Mouse (Mus musculus): ENCODE results near the gene Glb1l2.

DNA sequence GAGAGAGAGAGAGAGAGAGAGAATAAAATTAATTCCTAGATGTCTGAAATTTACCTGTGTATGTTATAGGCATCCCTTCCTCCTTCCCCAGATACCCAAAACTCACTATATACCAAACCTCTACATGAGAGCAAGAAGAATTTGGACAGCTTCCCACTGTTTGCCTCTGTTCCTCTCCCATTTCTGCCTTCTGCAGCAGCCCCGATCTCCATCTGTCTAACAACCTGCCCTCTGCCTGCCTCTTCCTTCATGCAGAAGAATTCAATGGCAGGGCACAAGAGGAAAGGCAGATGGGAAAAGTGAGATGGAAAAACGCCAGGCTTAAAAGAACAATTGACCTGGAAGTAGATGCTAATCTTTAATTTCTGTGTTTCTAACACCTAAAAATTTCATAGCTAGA is 77.7 kb downstream of the Glb1l2 start:
- TF ChIP-seq POLR2A (IDR thresholded peaks at IDR 0.05; ENCODE audit: low read depth, low read length) (no peak), CTCF (IDR thresholded peaks at IDR 0.05; ENCODE audit: extremely low read depth, insufficient read length, insufficient replicate concordance, low read depth, low read length) (no peak)
